Mouse (Mus musculus) limb, embryonic 12.5 days (tissue): ENCODE data around the gene Olfr49. TPM values are rescaled to one million over a fixed set of nuclear protein-coding genes. Genes with fewer than 3 reads are reported as not detected.

ENCODE experiments used
- ATAC-seq: fragments of 200-750 bp; cut with Nextera tagmentation; 2 replicates; pipeline ENCODE4 v1.8.0; 2017; ENCODE audit warnings: low read depth, moderate TSS enrichment; ENCODE audit not compliant: insufficient number of reproducible peaks, insufficient read depth, low FRiP score, low TSS enrichment
- H3K27ac ChIP-seq: fragments of 300-500 bp; sonication (generic); 2 replicates; pipeline ENCODE4 v1.5.1; 2016; ENCODE audit warnings: mild to moderate bottlenecking, moderate library complexity
- H3K27me3 ChIP-seq: fragments of 300-500 bp; sonication (generic); 2 replicates; pipeline ENCODE4 v1.6.1; 2016; ENCODE audit warnings: mild to moderate bottlenecking, moderate library complexity
- H3K36me3 ChIP-seq: fragments of 300-500 bp; sonication (generic); 2 replicates; pipeline ENCODE4 v1.6.1; 2016; ENCODE audit warnings: mild to moderate bottlenecking, moderate library complexity
- H3K4me1 ChIP-seq: fragments of 300-500 bp; sonication (generic); replicated peaks from 2 replicates; pipeline ENCODE4 v1.6.1; 2016
- H3K4me2 ChIP-seq: fragments of 300-500 bp; sonication (generic); 2 replicates; pipeline ENCODE4 v1.6.1; 2016; ENCODE audit warnings: mild to moderate bottlenecking, moderate library complexity
- H3K4me3 ChIP-seq: fragments of 300-500 bp; sonication (generic); replicated peaks from 2 replicates; pipeline ENCODE4 v1.5.1; 2016; ENCODE audit warnings: mild to moderate bottlenecking
- H3K9ac ChIP-seq: fragments of 300-500 bp; sonication (generic); replicated peaks from 2 replicates; pipeline ENCODE4 v1.6.1; 2016; ENCODE audit warnings: mild to moderate bottlenecking, moderate library complexity
- H3K9me3 ChIP-seq: fragments of 300-500 bp; sonication (generic); 2 replicates; pipeline ENCODE4 v1.6.1; 2016; ENCODE audit warnings: mild to moderate bottlenecking, moderate library complexity
- whole genome bisulfite sequencing: fragments of 180-500 bp; shearing (Covaris S2); methylation state at CpG from one replicate; pipeline ENCODE4 v1.1.7; 2016; 5-methylcytosine and 5-hydroxymethylcytosine counted together
- polyA plus RNA-seq: library from polyadenylated mRNA; unstranded; fragments of >200 nt; fragmentation: Nextera tagmentation; extraction: Ambion mirVana; gene quantifications from 2 replicates; pipeline ENCODE4 v1.2.1, GENCODE M21; 2016

Olfr49 gene
- polyA plus RNA-seq, 1 experiment from 2014 or later: not detected

GRCm38 (mm10) chr14:54239002-54239736, 45.6 kb downstream of the Olfr49 start:
- no peaks in the 10 kb centered on the region for H3K27me3 ChIP-seq

GRCm38 (mm10) chr14:54236881-54237280, 47.9 kb downstream of the Olfr49 start:
- no peaks in the 10 kb centered on the region for H3K9me3 ChIP-seq
- peaks cover 46% of the 10 kb centered on the region for H3K36me3 ChIP-seq
- 87% methylated on average over 5 of the region's 5 CpGs for whole genome bisulfite sequencing
- no peak overlapping the region for H3K9ac ChIP-seq
- H3K27me3 ChIP-seq: no peaks in the 10 kb centered on the region
- no peak overlapping the region for H3K27ac ChIP-seq
- H3K4me1 ChIP-seq: peaks cover 19% of the 10 kb centered on the region
- H3K4me2 ChIP-seq: no peak overlapping the region
- ATAC-seq: no peak
- no peak overlapping the region for H3K4me3 ChIP-seq

More at GRCm38 (mm10) chr14:54239002-54239736, 45.6 kb downstream of the Olfr49 start:
- 17% methylated on average over 7 of the region's 7 CpGs for WGBS
- ATAC-seq: peak; percentile 65; the same call in 1 of the 2 replicates
- H3K4me1 ChIP-seq: peaks cover 4% of the 10 kb centered on the region
- no peak overlapping the region for H3K4me2 ChIP-seq
- no peaks in the 10 kb centered on the region for H3K9me3 ChIP-seq
- H3K9ac ChIP-seq: no peak overlapping the region
- H3K4me3 ChIP-seq: no peak overlapping the region
- H3K36me3 ChIP-seq: peaks cover 57% of the 10 kb centered on the region
- H3K27ac ChIP-seq: no peak overlapping the region

GRCm38 (mm10) chr14:54235825-54236540, 48.8 kb downstream of the Olfr49 start:
- Histone ChIP-seq H3K4me1 (peaks cover 19% of the 10 kb centered on the region), H3K27me3 (no peaks in the 10 kb centered on the region), H3K27ac (no peak overlapping the region), H3K9me3 (no peaks in the 10 kb centered on the region), H3K4me3 (no peak overlapping the region), H3K9ac (no peak overlapping the region), H3K36me3 (peaks cover 37% of the 10 kb centered on the region), H3K4me2 (no peak overlapping the region)
- WGBS: 89% methylated on average over 5 of the region's 5 CpGs
- ATAC-seq: no peak

- H3K27ac ChIP-seq: peak overlapping the region; percentile 54
- H3K9me3 ChIP-seq: no peaks in the 10 kb centered on the region
- 0 out of 2 replicates have a peak overlapping the region, but pooled peaks have one; percentile 27 for H3K9ac ChIP-seq
- H3K27me3 ChIP-seq: no peaks in the 10 kb centered on the region
- peaks cover 19% of the 10 kb centered on the region for H3K4me1 ChIP-seq
- no peak overlapping the region for H3K4me2 ChIP-seq
- H3K36me3 ChIP-seq: peaks cover 29% of the 10 kb centered on the region
- no peak for ATAC-seq
- H3K4me3 ChIP-seq: no peak overlapping the region
- 81% methylated on average over 20 of the region's 20 CpGs for WGBS
Measured at GRCm38 (mm10) chr14:54234231-54235040, 50.3 kb downstream of the Olfr49 start.

GRCm38 (mm10) chr14:54233559-54234143, 51.1 kb downstream of the Olfr49 start:
- peak overlapping the region; percentile 54 for H3K27ac ChIP-seq
- no peak overlapping the region for H3K4me3 ChIP-seq
- no peak for ATAC-seq
- H3K4me1 ChIP-seq: peaks cover 27% of the 10 kb centered on the region
- H3K9ac ChIP-seq: 0 out of 2 replicates have a peak overlapping the region, but pooled peaks have one; percentile 27
- no peaks in the 10 kb centered on the region for H3K9me3 ChIP-seq
- H3K36me3 ChIP-seq: peaks cover 24% of the 10 kb centered on the region
- peak overlapping the region; percentile 13; the same call in 1 of the 2 replicates for H3K4me2 ChIP-seq
- H3K27me3 ChIP-seq: no peaks in the 10 kb centered on the region
- WGBS: 72% methylated on average over 16 of the region's 16 CpGs

GRCm38 (mm10) chr14:54232811-54233558, 51.8 kb downstream of the Olfr49 start:
- Histone ChIP-seq H3K4me3 (no peak overlapping the region), H3K4me1 (peaks cover 31% of the 10 kb centered on the region), H3K27ac (peak overlapping the region; percentile 54), H3K4me2 (peak overlapping the region; percentile 13; the same call in 1 of the 2 replicates), H3K27me3 (no peaks in the 10 kb centered on the region), H3K36me3 (peaks cover 19% of the 10 kb centered on the region), H3K9ac (no peak overlapping the region), H3K9me3 (no peaks in the 10 kb centered on the region)
- no peak for ATAC-seq
- WGBS: 14% methylated on average over 9 of the region's 9 CpGs

- no peak overlapping the region for H3K4me2 ChIP-seq
- H3K4me1 ChIP-seq: peaks cover 31% of the 10 kb centered on the region
- no peak overlapping the region for H3K27ac ChIP-seq
- H3K4me3 ChIP-seq: no peak overlapping the region
- H3K27me3 ChIP-seq: no peaks in the 10 kb centered on the region
- no peaks in the 10 kb centered on the region for H3K9me3 ChIP-seq
- H3K36me3 ChIP-seq: peaks cover 17% of the 10 kb centered on the region
- 61% methylated on average over 9 of the region's 9 CpGs for WGBS
- ATAC-seq: no peak
- no peak overlapping the region for H3K9ac ChIP-seq
Measured at GRCm38 (mm10) chr14:54232143-54232542, 52.6 kb downstream of the Olfr49 start.

- no peak overlapping the region for H3K27ac ChIP-seq
- no peaks in the 10 kb centered on the region for H3K9me3 ChIP-seq
- H3K36me3 ChIP-seq: peaks cover 17% of the 10 kb centered on the region
- no peak overlapping the region for H3K4me3 ChIP-seq
- no peaks in the 10 kb centered on the region for H3K27me3 ChIP-seq
- no peak overlapping the region for H3K4me2 ChIP-seq
- no peak for ATAC-seq
- 87% methylated on average over 21 of the region's 21 CpGs for WGBS
- H3K9ac ChIP-seq: no peak overlapping the region
- peaks cover 31% of the 10 kb centered on the region for H3K4me1 ChIP-seq
Measured at GRCm38 (mm10) chr14:54231176-54231956, 53.4 kb downstream of the Olfr49 start.

GRCm38 (mm10) chr14:54230638-54231150, 54.0 kb downstream of the Olfr49 start:
- ATAC-seq: no peak
- Histone ChIP-seq H3K4me2 (no peak overlapping the region), H3K4me3 (no peak overlapping the region), H3K9ac (no peak overlapping the region), H3K27ac (no peak overlapping the region), H3K4me1 (peaks cover 31% of the 10 kb centered on the region), H3K9me3 (no peaks in the 10 kb centered on the region), H3K36me3 (peaks cover 12% of the 10 kb centered on the region), H3K27me3 (no peaks in the 10 kb centered on the region)
- 88% methylated on average over 14 of the region's 14 CpGs for WGBS
